Mouse (Mus musculus) kidney, adult 2 months (tissue): Measurements from ENCODE around the gene Nt5c2.

ENCODE experiments used
- CTCF ChIP-seq: fragments of 200-500 bp; conservative IDR thresholded peaks from 2 replicates; pipeline ENCODE4 v1.5.1; 2011; ENCODE audit warnings: low read depth, mild to moderate bottlenecking, control low read depth, low read length, moderate library complexity, mixed read lengths; ENCODE audit not compliant: insufficient read depth, insufficient read length
- POLR2A ChIP-seq: fragments of 200-500 bp; IDR thresholded peaks from one replicate; pipeline ENCODE4 v1.6.1; 2011; ENCODE audit warnings: low read depth, low read length, control low read depth

- TF ChIP-seq CTCF (no peak), POLR2A (no peak)
Observed at GRCm38 (mm10) chr19:47009420-47009819, 5.5 kb downstream of the Nt5c2 start.
